Mouse (Mus musculus) liver, adult 2 months (tissue): ENCODE measurements at regions not wholly inside any gene's neighbourhood (a gene's known extent, or its start where the extent isn't known, plus 50 kb on each side); places are given as distances from the start of the nearest gene placed in this dataset.

Experiments used
- CTCF ChIP-seq: fragments of 200-500 bp; IDR thresholded peaks from 2 replicates; pipeline ENCODE4 v1.5.1; 2011; ENCODE audit warnings: low read depth, low read length, control low read depth
- POLR2A ChIP-seq: fragments of 200-500 bp; IDR thresholded peaks from 2 replicates; pipeline ENCODE4 v1.6.1; 2011; ENCODE audit warnings: low read length, control low read depth; ENCODE audit not compliant: insufficient read depth; ENCODE audit errors: extremely low read depth

GRCm38 (mm10) chr4:10285562-10285961 is 588.7 kb upstream of the 2610301B20Rik start:
- TF ChIP-seq CTCF, result no peak
- TF ChIP-seq POLR2A, result no peak
